Mouse (Mus musculus) MEL (cell line): ENCODE measurements around the gene Klrb1c. TPM values are rescaled to one million over a fixed set of nuclear protein-coding genes. Genes with fewer than 3 reads are reported as not detected.
"Not testable (repeated sequence)": the region's sequence is repeated elsewhere in the genome, so short reads cannot be mapped to it uniquely, and the experiment has no call there.

Experiments
- DNase-seq: peaks from one replicate; pipeline ENCODE4 v3.0.0; 2011; ENCODE audit warnings: low read depth, low spot score
- H3K27ac ChIP-seq: 2 replicates; pipeline ENCODE4 v1.5.1; 2012; ENCODE audit warnings: low read depth, mild to moderate bottlenecking, control low read depth, low read length, moderate library complexity; ENCODE audit not compliant: control insufficient read depth
- H3K27me3 ChIP-seq, 2 experiments: fragments of 150-350 bp in 1 of 2; sonication (generic) in 1 of 2; 2 replicates each; pipeline ENCODE4 v1.6.1; 2012; ENCODE audit warnings: low read length in 2 of 2, mild to moderate bottlenecking in 2 of 2, improper control_type of control experiment in 1 of 2, moderate library complexity in 1 of 2; ENCODE audit not compliant: insufficient read depth in 2 of 2, control insufficient read depth in 1 of 2
- H3K36me3 ChIP-seq, 2 experiments: 2 replicates each; pipeline ENCODE4 v1.6.1; 2012 to 2014; ENCODE audit warnings: low read length in 2 of 2, improper control_type of control experiment in 1 of 2, inconsistent platforms in 1 of 2, mild to moderate bottlenecking in 1 of 2; ENCODE audit not compliant: insufficient read depth in 2 of 2, control insufficient read depth in 1 of 2
- H3K4me1 ChIP-seq, 2 experiments: fragments of 150-350 bp in 1 of 2; sonication (generic) in 1 of 2; 2 replicates each; pipeline ENCODE4 v1.6.1; 2012; ENCODE audit warnings: low read length in 2 of 2, improper control_type of control experiment in 1 of 2, mild to moderate bottlenecking in 1 of 2; ENCODE audit not compliant: insufficient read depth in 2 of 2, control insufficient read depth in 1 of 2
- H3K4me3 ChIP-seq, 2 experiments: fragments of 150-350 bp in 1 of 2; sonication (generic) in 1 of 2; 2 replicates each; pipeline ENCODE4 v1.5.1; 2012; ENCODE audit warnings: low read depth in 2 of 2, low read length in 2 of 2, mild to moderate bottlenecking in 2 of 2, moderate library complexity in 2 of 2, control low read depth in 1 of 2, improper control_type of control experiment in 1 of 2; ENCODE audit not compliant: control insufficient read depth in 1 of 2, insufficient read depth in 1 of 2
- H3K79me2 ChIP-seq: 2 replicates; pipeline ENCODE4 v1.6.1; 2012; ENCODE audit warnings: mild to moderate bottlenecking, low read length, moderate library complexity; ENCODE audit not compliant: control insufficient read depth, poor library complexity, insufficient read depth
- H3K9ac ChIP-seq: 2 replicates; pipeline ENCODE4 v1.6.1; 2012; ENCODE audit warnings: low read depth, mild to moderate bottlenecking, control low read depth, low read length, moderate library complexity; ENCODE audit not compliant: control insufficient read depth, poor library complexity, severe bottlenecking
- H3K9me3 ChIP-seq: fragments of 150-350 bp; sonication (generic); replicated peaks from 2 replicates; pipeline ENCODE4 v1.6.1; 2012; ENCODE audit warnings: mild to moderate bottlenecking, low read length, improper control_type of control experiment, moderate library complexity; ENCODE audit not compliant: insufficient read depth
- CHD1 ChIP-seq: IDR thresholded peaks from 2 replicates; pipeline ENCODE4 v1.6.1; 2012; ENCODE audit warnings: low read depth, mild to moderate bottlenecking, inconsistent platforms, low read length, improper control_type of control experiment
- CHD2 ChIP-seq: IDR thresholded peaks from 2 replicates; pipeline ENCODE4 v1.6.1; 2011; ENCODE audit warnings: low read length, improper control_type of control experiment
- CTCF ChIP-seq, 3 experiments: IDR thresholded peaks in 2 of 3; conservative IDR thresholded peaks in 1 of 3; 2 replicates each; pipeline ENCODE4 v1.5.1; 2011 to 2012; ENCODE audit warnings: low read length in 3 of 3, low read depth in 2 of 3, mild to moderate bottlenecking in 2 of 3, improper control_type of control experiment in 1 of 3, inconsistent platforms in 1 of 3, mixed read lengths in 1 of 3, moderate library complexity in 1 of 3; ENCODE audit not compliant: control insufficient read depth in 1 of 3, insufficient read depth in 1 of 3, poor library complexity in 1 of 3, severe bottlenecking in 1 of 3
- ETS1 ChIP-seq: IDR thresholded peaks from 2 replicates; pipeline ENCODE4 v1.6.1; 2012; ENCODE audit warnings: low read depth, mild to moderate bottlenecking, inconsistent platforms, low read length, improper control_type of control experiment, moderate library complexity
- GATA1 ChIP-seq: IDR thresholded peaks from 2 replicates; pipeline ENCODE4 v1.6.1; 2011; ENCODE audit warnings: low read depth, low read length, improper control_type of control experiment
- KAT2A ChIP-seq: conservative IDR thresholded peaks from 2 replicates; pipeline ENCODE4 v1.6.1; 2012; ENCODE audit warnings: low read depth, low read length, improper control_type of control experiment, inconsistent platforms
- MAFK ChIP-seq: IDR thresholded peaks from 2 replicates; pipeline ENCODE4 v1.6.1; 2011; ENCODE audit warnings: low read depth, mild to moderate bottlenecking, low read length, improper control_type of control experiment, borderline replicate concordance
- MAX ChIP-seq: IDR thresholded peaks from 2 replicates; pipeline ENCODE4 v1.6.1; 2011; ENCODE audit warnings: low read length, improper control_type of control experiment
- MXI1 ChIP-seq: IDR thresholded peaks from 2 replicates; pipeline ENCODE4 v1.6.1; 2011; ENCODE audit warnings: mild to moderate bottlenecking, low read depth, low read length, improper control_type of control experiment
- MYC ChIP-seq: IDR thresholded peaks from 2 replicates; pipeline ENCODE4 v1.6.1; 2011; ENCODE audit warnings: low read depth, mild to moderate bottlenecking, low read length, improper control_type of control experiment, moderate library complexity
- NRF1 ChIP-seq: IDR thresholded peaks from 2 replicates; pipeline ENCODE4 v1.6.1; 2014; ENCODE audit warnings: low read depth, mild to moderate bottlenecking, inconsistent platforms, low read length, improper control_type of control experiment, moderate library complexity; ENCODE audit not compliant: poor library complexity, insufficient read depth, severe bottlenecking
- POLR2A ChIP-seq, 2 experiments: IDR thresholded peaks; 2 replicates each; pipeline ENCODE4 v1.6.1; 2011 to 2012; ENCODE audit warnings: low read length in 2 of 2, mild to moderate bottlenecking in 2 of 2, control low read depth in 1 of 2, improper control_type of control experiment in 1 of 2, low read depth in 1 of 2, moderate library complexity in 1 of 2; ENCODE audit not compliant: control insufficient read depth in 1 of 2, insufficient read depth in 1 of 2, poor library complexity in 1 of 2
- RCOR1 ChIP-seq: IDR thresholded peaks from 2 replicates; pipeline ENCODE4 v1.6.1; 2012; ENCODE audit warnings: low read depth, mild to moderate bottlenecking, inconsistent platforms, low read length, improper control_type of control experiment
- SIN3A ChIP-seq: IDR thresholded peaks from 2 replicates; pipeline ENCODE4 v1.6.1; 2012; ENCODE audit warnings: low read length, improper control_type of control experiment, inconsistent platforms
- SMC3 ChIP-seq: IDR thresholded peaks from 2 replicates; pipeline ENCODE4 v1.6.1; 2011; ENCODE audit warnings: low read depth, low read length, improper control_type of control experiment
- USF1 ChIP-seq: IDR thresholded peaks from 2 replicates; pipeline ENCODE4 v1.6.1; 2014; ENCODE audit warnings: low read depth, mild to moderate bottlenecking, inconsistent platforms, low read length, improper control_type of control experiment, moderate library complexity
- ZKSCAN1 ChIP-seq: IDR thresholded peaks from 2 replicates; pipeline ENCODE4 v1.6.1; 2012; ENCODE audit warnings: low read depth, mild to moderate bottlenecking, inconsistent platforms, low read length, improper control_type of control experiment, moderate library complexity
- ZNF384 ChIP-seq: IDR thresholded peaks from 2 replicates; pipeline ENCODE4 v1.6.1; 2012; ENCODE audit warnings: low read depth, mild to moderate bottlenecking, inconsistent platforms, low read length, improper control_type of control experiment
- polyA plus RNA-seq, 2 experiments: library from polyadenylated mRNA; stranded (reverse) in 1 of 2; unstranded in 1 of 2; fragments of >175 nt in 1 of 2; fragments of >200 nt in 1 of 2; gene quantifications; 2 replicates each; pipeline versions ENCODE4 v1.2.1 to v1.2.4; 2012; ENCODE audit warnings: low replicate concordance in 2 of 2, low read depth in 1 of 2; ENCODE audit not compliant: insufficient read length in 2 of 2, insufficient read depth in 1 of 2, missing spikeins in 1 of 2
- total RNA-seq: library from RNA; depleted of rRNA; stranded (reverse); fragments of 300-350 nt; gene quantifications from 2 replicates; pipeline ENCODE4 v1.2.3, GENCODE M21; 2012

Gene Klrb1c
- total and polyA plus RNA-seq, 3 experiments: not detected

GRCm38 (mm10) chr6:128796321-128796955 is 7.4 kb upstream of the Klrb1c start:
- H3K9ac ChIP-seq: no peak overlapping the region
- H3K4me3 ChIP-seq: no peak overlapping the region

GRCm38 (mm10) chr6:128793734-128794133 is 4.7 kb upstream of the Klrb1c start:
- H3K4me3 ChIP-seq: no peak overlapping the region
- H3K9me3 ChIP-seq: no peaks in the 10 kb centered on the region
- no peaks in the 10 kb centered on the region for H3K79me2 ChIP-seq
- H3K27me3 ChIP-seq: no peaks in the 10 kb centered on the region
- H3K36me3 ChIP-seq: no peaks in the 10 kb centered on the region
- no peak overlapping the region for H3K27ac ChIP-seq
- no peaks in the 10 kb centered on the region for H3K4me1 ChIP-seq
- no peak for DNase-seq
- H3K9ac ChIP-seq: no peak overlapping the region
- TF ChIP-seq SIN3A (no peak), MXI1 (no peak), ETS1 (no peak), ZNF384 (no peak), USF1 (no peak), MAX (no peak), MYC (no peak), NRF1 (no peak)

More at GRCm38 (mm10) chr6:128796321-128796955, 7.4 kb upstream of the Klrb1c start:
- no peak for DNase-seq
- TF ChIP-seq CHD1 (no peak), MXI1 (no peak), MAFK (no peak), CTCF (IDR thresholded peaks at IDR 0.05 in 2 of 3, conservative IDR thresholded peaks at IDR 0.05 in 1 of 3; ENCODE audit: control insufficient read depth in 1 of 3, insufficient read depth in 1 of 3, low read depth in 2 of 3, low read length in 3 of 3, poor library complexity in 1 of 3, severe bottlenecking in 1 of 3) (no peak), CHD2 (no peak), SMC3 (no peak), USF1 (no peak), ZKSCAN1 (no peak), GATA1 (no peak), KAT2A (no peak), RCOR1 (no peak), POLR2A (IDR thresholded peaks at IDR 0.05; ENCODE audit: control insufficient read depth in 1 of 2, insufficient read depth in 1 of 2, low read depth in 1 of 2, low read length in 2 of 2, poor library complexity in 1 of 2) (no peak)
- TF ChIP-seq, all 39 proteins: peak for 0
- Histone ChIP-seq H3K4me1 (peaks cover 0 to 3% of the 10 kb centered on the region in 2 experiments; a peak in 1 of 4 replicates), H3K27ac (no peak overlapping the region), H3K27me3 (no peaks in the 10 kb centered on the region), H3K36me3 (no peaks in the 10 kb centered on the region), H3K79me2 (no peaks in the 10 kb centered on the region), H3K9me3 (no peaks in the 10 kb centered on the region)

DNA sequence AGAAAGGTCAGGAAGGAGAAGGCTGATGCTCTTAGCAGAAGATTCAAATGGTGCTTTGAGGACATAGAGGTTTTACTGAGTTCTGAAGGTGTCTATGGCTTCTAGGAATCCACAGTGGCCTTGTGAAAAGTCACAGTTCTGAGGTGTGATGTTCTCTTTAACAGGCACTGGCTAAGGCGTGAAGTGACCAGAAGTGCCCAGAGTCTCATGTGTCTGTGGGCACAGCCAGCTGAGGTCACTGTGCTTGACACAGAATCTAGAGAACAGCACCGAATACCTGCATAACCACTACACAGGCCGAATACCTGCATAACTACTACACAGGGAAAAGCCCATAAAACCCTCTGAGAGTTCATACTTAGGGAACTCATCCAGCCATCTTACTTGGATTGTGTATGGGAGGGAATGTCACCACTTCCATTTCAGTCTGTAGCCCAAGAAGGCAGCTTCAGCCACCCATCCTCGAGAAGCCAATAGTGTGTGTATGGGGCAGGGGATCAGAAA is 1.5 kb upstream of the Klrb1c start:
- not testable (repeated sequence) for H3K9ac ChIP-seq, H3K4me1 ChIP-seq, H3K9me3 ChIP-seq, DNase-seq, H3K27ac ChIP-seq, H3K4me3 ChIP-seq, H3K27me3 ChIP-seq, H3K36me3 ChIP-seq, H3K79me2 ChIP-seq
